Mouse (Mus musculus) E14TG2a.4 (cell line): ENCODE results near the gene Ubl4b.

ENCODE experiments used
- CTCF ChIP-seq: conservative IDR thresholded peaks from 2 replicates; pipeline ENCODE4 v1.5.1; 2014; ENCODE audit warnings: low read length
- NANOG ChIP-seq: IDR thresholded peaks from 2 replicates; pipeline ENCODE4 v1.6.1; 2014; ENCODE audit warnings: borderline replicate concordance, low read length, mixed read lengths
- POU5F1 ChIP-seq: IDR thresholded peaks from 2 replicates; pipeline ENCODE4 v1.6.1; 2014; ENCODE audit warnings: low read length, borderline replicate concordance

DNA sequence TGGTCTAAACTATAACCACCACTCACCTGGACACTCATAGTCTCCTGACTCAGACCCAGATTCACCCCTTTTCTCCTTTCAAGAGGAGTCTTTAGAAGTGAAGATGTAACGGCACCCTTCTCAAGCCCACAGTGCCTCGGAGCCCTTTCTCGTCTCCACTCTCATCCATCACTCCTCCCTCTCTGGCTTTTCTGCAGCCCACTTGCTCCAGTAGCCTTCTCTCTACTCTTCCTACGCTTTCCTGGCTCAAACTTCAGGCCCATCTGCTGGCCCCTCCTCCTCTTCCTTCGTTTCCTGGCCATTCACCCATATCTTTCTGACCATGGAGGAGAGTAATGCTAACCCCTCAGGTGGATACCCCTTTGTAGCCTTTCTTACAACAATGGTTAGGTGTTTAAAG lies 33.9 kb downstream of the Ubl4b start:
- TF ChIP-seq CTCF (no peak), POU5F1 (no peak), NANOG (no peak)
